Mouse (Mus musculus): ENCODE results near the gene Jmjd1c. TPM values are rescaled to one million over a fixed set of nuclear protein-coding genes. Genes with fewer than 3 reads are reported as not detected.
"Not testable (repeated sequence)": the region's sequence is repeated elsewhere in the genome, so short reads cannot be mapped to it uniquely, and the experiment has no call there.

Gene Jmjd1c
- total RNA-seq, 2 experiments from 2014 or later = 55.9 to 64.7 TPM

GRCm38 (mm10) chr10:67099183-67099929, 3.4 kb downstream of the Jmjd1c start:
- intact Hi-C loops (cut with DNase I) = no loop called here

GRCm38 (mm10) chr10:67100011-67100661, 4.2 kb downstream of the Jmjd1c start:
- no peak for DNase-seq
- intact Hi-C loops (cut with DNase I) = no loop called here

More at GRCm38 (mm10) chr10:67099183-67099929, 3.4 kb downstream of the Jmjd1c start:
- DNase-seq = no peak

DNA sequence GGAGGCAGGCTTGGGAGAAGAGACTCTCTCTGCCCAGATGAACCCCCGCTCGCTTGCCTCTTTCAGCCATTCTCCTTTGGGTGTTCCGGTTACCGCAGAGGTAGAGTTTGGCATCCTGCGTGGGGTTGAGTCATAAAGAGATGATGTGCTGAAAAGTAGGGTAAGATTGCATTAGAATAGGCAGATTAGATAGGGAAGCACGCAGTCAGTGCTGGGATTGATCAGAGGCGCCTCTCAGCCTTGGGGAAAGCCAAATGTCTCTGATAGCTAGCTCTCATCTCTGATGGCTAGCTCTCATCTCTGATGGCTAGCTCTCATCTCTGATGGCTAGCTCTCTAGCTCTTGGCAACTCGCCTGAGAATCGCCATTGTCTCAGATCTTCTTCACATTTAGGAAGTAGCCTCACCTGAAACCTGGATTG, 4.9 kb downstream of the Jmjd1c start:
- intact Hi-C loops (cut with DNase I) = no loop called here
- no peak for DNase-seq

GRCm38 (mm10) chr10:67104543-67104942, 8.6 kb downstream of the Jmjd1c start:
- intact Hi-C loops (cut with DNase I) = no loop called here
- DNase-seq = no peak

GRCm38 (mm10) chr10:67105331-67106217, 9.6 kb downstream of the Jmjd1c start:
- intact Hi-C loops (cut with DNase I) = no loop called here
- no peak for DNase-seq

- intact Hi-C loops (cut with DNase I) = no loop called here
- DNase-seq = no peak
Measured at GRCm38 (mm10) chr10:67106400-67106799, 10.5 kb downstream of the Jmjd1c start.

GRCm38 (mm10) chr10:67107017-67107761, 11.3 kb downstream of the Jmjd1c start:
- no peak for DNase-seq
- intact Hi-C loops (cut with DNase I) = no loop called here

DNA sequence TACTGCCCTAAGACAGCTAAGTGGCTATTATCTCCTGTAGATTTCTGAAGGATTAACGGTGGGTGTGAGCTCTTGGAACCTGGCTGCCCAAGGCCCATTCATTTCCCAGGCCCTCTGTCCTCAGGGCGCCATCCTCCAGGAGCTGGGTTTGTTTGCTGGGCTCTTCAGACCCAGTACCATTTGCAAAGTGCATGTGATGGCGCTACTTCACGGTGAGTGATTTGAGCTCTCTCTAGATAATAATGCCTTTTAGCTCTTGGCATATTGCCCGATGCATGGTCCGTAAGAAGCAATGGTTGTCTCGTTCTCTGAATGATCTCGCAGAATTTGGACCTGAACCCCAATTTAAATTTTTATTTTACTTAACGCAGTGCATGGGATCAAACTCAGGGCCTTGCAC, 12.2 kb downstream of the Jmjd1c start:
- intact Hi-C loops (cut with DNase I) = no loop called here
- no peak for DNase-seq

DNA sequence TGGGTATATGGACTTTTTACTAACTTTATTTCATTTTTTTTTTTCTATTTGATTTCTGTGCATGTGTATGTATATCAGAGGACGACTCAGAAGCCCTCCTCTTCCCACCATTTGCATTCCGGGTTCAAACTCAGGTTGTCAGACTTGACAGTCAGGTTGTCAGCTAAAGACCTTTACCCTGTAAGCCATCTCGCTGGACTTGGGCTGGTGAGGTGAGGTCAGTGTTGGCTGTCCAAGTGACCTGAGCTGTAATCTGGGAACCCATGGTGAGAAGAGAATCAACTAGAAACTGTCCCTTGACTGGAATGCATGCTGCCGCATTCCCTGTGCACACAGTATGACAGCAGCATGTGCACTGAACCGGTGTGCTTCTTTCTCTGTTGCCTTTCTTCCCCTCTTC, 13.7 kb downstream of the Jmjd1c start:
- intact Hi-C loops (cut with DNase I) = no loop called here
- DNase-seq = no peak

- intact Hi-C loops (cut with DNase I) = no loop called here
- DNase-seq = no peak
Measured at GRCm38 (mm10) chr10:67111044-67111798, 15.3 kb downstream of the Jmjd1c start.

DNA sequence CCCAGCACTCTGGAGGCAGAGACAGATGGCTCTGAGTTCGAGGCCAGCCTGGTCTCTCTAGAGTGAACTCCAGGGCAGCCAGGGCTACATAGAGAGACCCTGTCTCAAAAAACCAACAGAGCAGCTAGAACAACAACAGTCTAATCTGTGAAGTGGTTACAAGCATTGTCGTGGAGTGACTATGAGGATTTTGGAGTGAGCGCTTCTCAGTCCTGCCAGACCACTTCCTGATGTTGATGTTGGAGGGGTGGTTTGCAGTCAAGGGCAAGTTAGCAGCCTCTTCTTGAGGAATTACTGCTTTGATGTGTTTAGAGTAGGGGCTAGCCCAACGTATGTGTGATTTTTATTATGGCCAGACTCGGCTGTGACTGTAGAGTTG, 15.9 kb downstream of the Jmjd1c start:
- DNase-seq = no peak
- intact Hi-C loops (cut with DNase I) = no loop called here

GRCm38 (mm10) chr10:67112967-67113366, 17.0 kb downstream of the Jmjd1c start:
- DNase-seq; intact Hi-C loops (cut with DNase I): not testable (repeated sequence)

DNA sequence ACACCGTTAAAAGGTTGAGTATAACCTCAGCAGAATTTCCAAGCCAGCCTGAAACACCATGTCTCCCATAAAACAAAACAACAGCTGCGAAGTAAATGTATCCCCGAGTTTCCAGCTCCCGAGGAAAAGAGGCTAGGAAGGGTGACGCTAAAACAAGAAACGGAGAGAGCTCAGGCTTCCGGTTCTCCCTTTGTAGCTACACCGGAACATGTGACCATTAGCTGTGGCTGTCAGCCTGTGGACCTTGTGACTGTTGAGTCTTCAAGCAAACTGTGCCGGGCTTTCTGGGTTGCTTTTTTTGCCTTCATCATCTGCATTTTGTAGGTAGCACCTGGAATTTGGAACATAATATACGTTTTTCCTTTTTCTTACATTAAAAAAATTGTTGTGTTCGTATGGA, 17.9 kb downstream of the Jmjd1c start:
- DNase-seq = no peak
- intact Hi-C loops (cut with DNase I) = no loop called here

DNA sequence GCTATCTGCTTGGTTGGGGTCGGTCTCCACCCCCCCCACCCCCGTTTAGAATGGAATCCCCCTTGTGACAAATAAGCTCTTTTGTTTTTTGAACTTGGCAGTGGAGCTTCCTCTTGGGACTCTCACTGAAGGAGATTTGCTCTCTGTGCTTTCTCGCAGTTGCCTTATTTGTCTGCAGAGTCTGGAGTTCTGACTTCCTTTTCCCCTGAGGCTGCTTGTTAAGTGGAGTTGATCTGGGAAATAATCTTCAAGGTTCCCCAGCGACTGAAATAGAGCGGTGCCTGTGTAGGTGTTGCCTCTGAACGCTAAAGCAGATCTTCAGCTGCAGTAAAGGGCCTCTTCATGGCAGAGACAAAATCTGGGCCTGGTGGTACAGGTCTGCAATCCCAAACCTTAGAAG, 19.2 kb downstream of the Jmjd1c start:
- DNase-seq = peak; percentile 58 to 60
- intact Hi-C loops (cut with DNase I) = no loop called here

DNA sequence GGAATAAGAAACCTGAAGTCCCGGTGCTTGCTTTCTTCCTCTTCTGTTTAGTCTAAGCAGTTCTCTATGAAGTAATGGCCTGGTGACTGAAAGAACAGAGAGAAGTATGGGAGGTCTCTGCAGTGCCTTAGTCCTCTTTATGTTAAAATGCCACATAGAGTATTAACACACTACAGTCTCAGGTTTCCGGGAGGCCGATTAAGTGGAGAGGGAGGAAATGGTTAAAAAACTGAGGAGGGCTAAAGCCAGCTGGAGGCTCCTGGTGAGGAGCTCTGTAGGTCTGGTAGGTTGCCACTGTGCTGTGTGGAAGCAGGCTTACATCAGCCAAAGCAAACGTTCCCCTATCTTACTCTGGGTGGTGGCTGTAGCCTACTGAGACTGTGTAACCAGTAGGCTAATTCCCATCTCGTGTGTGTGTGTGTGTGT, 19.8 kb downstream of the Jmjd1c start:
- peak; percentile 74 for DNase-seq
- intact Hi-C loops (cut with DNase I) = no loop called here

DNA sequence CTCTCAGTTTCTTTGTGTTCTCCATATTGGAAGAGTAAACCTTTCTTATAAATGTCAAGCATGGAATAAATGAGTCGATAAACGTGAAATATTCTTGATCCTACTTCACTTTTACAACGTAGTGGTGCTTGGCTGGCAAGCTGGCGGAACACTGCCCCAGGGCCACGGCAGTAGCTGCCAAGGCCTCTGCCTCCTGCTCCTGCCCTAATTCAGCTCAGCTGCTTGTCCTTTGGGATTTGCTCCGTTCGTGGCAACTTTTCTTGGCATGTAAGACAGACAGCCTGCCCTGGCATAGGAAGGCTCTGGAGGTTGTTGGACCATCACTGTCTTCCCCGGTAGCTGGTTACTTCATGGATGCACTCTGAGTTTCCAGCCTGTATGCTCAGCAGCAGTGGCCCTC, 20.3 kb downstream of the Jmjd1c start:
- intact Hi-C loops (cut with DNase I) = no loop called here
- DNase-seq = no peak

DNA sequence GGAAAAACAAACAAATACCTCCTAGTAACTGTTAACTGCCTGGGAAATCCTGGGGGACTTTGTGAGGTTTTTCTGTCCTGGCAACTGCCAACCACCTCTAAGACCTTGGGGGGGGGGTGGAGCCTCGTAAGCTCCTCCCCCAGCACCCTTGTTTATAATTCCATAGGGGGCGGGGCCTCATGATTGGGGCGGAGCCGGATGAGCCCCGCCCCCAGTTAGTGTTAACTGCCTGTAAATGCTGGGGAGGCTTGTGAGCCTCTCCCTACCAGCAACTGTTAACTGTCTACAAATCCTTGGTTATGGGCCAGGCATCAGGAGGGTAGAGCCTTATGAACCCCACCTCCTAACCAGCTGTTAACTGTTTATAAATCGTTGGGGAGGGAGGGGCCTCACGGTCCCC, 23.4 kb downstream of the Jmjd1c start:
- DNase-seq = no peak
- intact Hi-C loops (cut with DNase I) = no loop called here

DNA sequence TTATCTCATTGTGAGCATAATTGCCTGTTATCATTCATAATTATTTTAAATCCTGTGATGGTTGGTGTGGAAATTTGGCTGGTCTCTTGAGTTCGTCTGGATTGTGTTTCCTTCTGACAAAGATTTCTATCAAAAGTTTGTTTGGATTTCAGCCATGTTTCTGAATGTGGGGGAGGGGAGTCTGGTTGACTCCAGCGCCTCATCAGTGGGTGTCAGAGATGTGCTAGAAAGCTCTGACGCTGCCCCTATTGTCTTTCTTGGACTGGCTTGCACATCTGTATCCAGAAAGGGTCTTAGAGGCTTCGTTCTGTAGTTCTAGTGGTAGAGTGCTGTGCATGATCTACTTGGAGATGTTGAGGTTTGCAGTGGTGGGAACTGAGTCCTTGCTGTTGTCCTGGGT, 24.3 kb downstream of the Jmjd1c start:
- intact Hi-C loops (cut with DNase I) = no loop called here
- DNase-seq = no peak

- intact Hi-C loops (cut with DNase I) = no loop called here
- no peak for DNase-seq
Measured at GRCm38 (mm10) chr10:67120640-67121039, 24.7 kb downstream of the Jmjd1c start.

DNA sequence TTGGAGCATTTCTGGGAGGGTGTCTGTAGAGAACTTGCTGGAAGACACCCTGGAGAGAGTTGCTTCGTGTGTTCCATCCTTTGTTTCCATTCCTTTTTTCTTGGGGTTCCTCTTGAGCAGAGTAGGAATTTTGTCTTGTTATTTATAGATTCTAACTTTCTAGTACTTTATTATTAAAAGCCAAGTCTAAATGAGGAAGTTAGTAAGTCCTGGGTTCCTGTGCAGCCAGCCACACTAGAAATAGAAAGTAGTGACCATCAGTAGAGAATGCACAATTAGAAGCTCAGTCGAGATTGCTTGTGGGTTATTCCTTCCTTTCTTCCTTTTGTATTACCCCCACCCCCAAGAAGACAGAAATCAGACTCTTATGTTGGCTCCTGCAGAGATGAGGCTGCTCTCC, 27.8 kb downstream of the Jmjd1c start:
- intact Hi-C loops (cut with DNase I) = no loop called here
- DNase-seq = no peak

Measured in heart, postnatal 10 days (tissue).